Mouse (Mus musculus) layer of hippocampus, adult 9-10 months (tissue): ENCODE results near the gene Utp18.

Experiments used
- DNase-seq: peaks from one replicate; pipeline ENCODE4 v3.0.0; 2022; ENCODE audit warnings: low spot score

The Utp18 gene

DNA sequence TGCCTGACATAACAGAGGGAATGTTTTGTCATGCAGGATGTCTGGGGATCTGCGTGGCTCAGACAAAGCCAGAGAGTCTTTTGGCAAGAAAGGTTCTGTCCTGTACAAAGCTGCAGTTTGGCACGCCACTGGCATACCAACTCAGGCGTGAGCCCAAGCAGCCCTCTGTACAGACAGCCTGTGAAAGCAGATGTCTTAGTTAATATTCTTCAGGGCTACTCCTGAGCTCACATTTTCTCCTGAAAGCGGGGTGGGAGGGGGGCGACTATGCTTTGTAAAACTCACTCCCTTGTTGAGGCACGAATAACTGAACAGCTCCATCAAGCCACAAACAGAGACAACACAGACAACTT, 56.3 kb downstream of the Utp18 start:
- no peak for DNase-seq

GRCm38 (mm10) chr11:93828619-93829326, 56.8 kb downstream of the Utp18 start:
- no peak for DNase-seq

GRCm38 (mm10) chr11:93822261-93822660, 63.3 kb downstream of the Utp18 start:
- no peak for DNase-seq

GRCm38 (mm10) chr11:93821533-93821932, 64.0 kb downstream of the Utp18 start:
- no peak for DNase-seq

- DNase-seq, result no peak
These were observed 67.4 kb downstream of the Utp18 start for GRCm38 (mm10) chr11:93817966-93818738.

DNA sequence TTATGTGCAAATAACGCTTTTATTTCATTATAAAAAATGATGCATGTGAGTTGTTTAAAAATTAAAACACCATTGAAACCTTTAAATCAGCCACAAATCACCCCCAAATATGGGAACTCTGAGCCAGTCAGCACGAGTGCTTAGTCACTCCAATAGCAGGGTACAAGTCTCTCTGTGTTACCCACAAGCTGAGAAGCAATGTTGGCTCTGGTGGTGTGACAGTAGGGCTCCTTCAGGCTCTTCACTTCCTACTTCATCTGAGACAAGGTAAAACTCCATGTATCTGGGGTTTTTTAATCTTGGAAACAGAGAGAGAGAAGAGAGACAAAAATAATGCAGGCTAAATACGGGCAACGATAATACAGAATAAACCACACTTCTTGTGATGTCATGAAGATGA, 72.6 kb downstream of the Utp18 start:
- DNase-seq, result no peak

- DNase-seq, result peak; percentile 63
These were observed 73.3 kb downstream of the Utp18 start for GRCm38 (mm10) chr11:93812125-93812868.
